ENCODE assay signal across 11 mouse cellular contexts in genomic region chr8:72756771-72757390, GRCm38 (mm10). TPM values are rescaled to one million over a fixed set of nuclear protein-coding genes. Genes with fewer than 3 reads are reported as not detected.
DNase-seq lines count a peak whose midpoint lies in the region; ATAC-seq and TF ChIP-seq lines count a peak whose summit lies in the region.
"Had no signal": no experiment of that assay in that cellular context is flagged by ENCODE, and none has a peak within 500 bp of the region (broad histone marks: within the 10 kb centered on the region; RNA-seq: fewer than 3 reads in every experiment).

No protein-coding gene starts in this region.

- no peak overlapping the region for H3K4me3 ChIP-seq in hindbrain, embryonic 13.5 days
- no peak overlapping the region for H3K4me3 ChIP-seq in hindbrain, embryonic 10.5 days
- H3K4me3 ChIP-seq in midbrain, embryonic 11.5 days (ENCODE audit: low read depth, low read length) = no peak overlapping the region
- H3K4me3 ChIP-seq in midbrain, postnatal 0 days (ENCODE audit: low read depth, low read length) = no peak overlapping the region
- H3K4me3 ChIP-seq in ES-Bruce4 (ENCODE audit: low read depth, low read length) = peak overlapping the region; percentile 48
- H3K4me3 ChIP-seq: heart, embryonic 15.5 days; limb, embryonic 13.5 days had no signal

- TF ChIP-seq POLR2A in ES-Bruce4 (IDR thresholded peaks at IDR 0.05; ENCODE audit: insufficient read depth, low read length) = no peak

- no peak for DNase-seq in hindbrain, embryonic 10.5 days (ENCODE audit: low spot score)
- DNase-seq in midbrain, embryonic 11.5 days (ENCODE audit: low spot score, missing footprints) = no peak
- no peak for DNase-seq in midbrain, postnatal 0 days (ENCODE audit: low spot score)
- peak; percentile 41 for DNase-seq in ZHBTc4 (ENCODE audit: low read depth, low spot score)
- no peak for DNase-seq in ovary, adult 18-20 months (ENCODE audit: low spot score)
- DNase-seq: layer of hippocampus, adult 9-11 months had no signal

- peaks cover 78% of the 10 kb centered on the region for H3K36me3 ChIP-seq in hindbrain, embryonic 13.5 days
- H3K36me3 ChIP-seq in hindbrain, embryonic 10.5 days = peaks cover 75% of the 10 kb centered on the region
- H3K36me3 ChIP-seq in midbrain, embryonic 11.5 days (ENCODE audit: control insufficient read depth, insufficient read depth, low read length) = peaks cover 26% of the 10 kb centered on the region
- H3K36me3 ChIP-seq in midbrain, postnatal 0 days (ENCODE audit: insufficient read depth, low read length) = peaks cover 54% of the 10 kb centered on the region
- H3K36me3 ChIP-seq in ES-Bruce4 (ENCODE audit: control insufficient read depth, insufficient read depth, low read length, poor library complexity, severe bottlenecking) = peaks cover 4% of the 10 kb centered on the region; the same call in 1 of the 2 replicates

- TF ChIP-seq EP300 in ES-Bruce4 (IDR thresholded peaks at IDR 0.05; ENCODE audit: insufficient read depth, low read depth, low read length) = no peak

- no peak overlapping the region for H3K9ac ChIP-seq in hindbrain, embryonic 13.5 days
- H3K9ac ChIP-seq in midbrain, embryonic 11.5 days (ENCODE audit: low read length) = no peak overlapping the region
- H3K9ac ChIP-seq in midbrain, postnatal 0 days (replicated peaks; ENCODE audit: low read length, poor library complexity, severe bottlenecking) = no peak overlapping the region
- H3K9ac ChIP-seq in ES-Bruce4 (ENCODE audit: low read depth, poor library complexity, severe bottlenecking) = peak overlapping the region; percentile 2; the same call in 1 of the 2 replicates
- H3K9ac ChIP-seq: heart, embryonic 15.5 days; limb, embryonic 13.5 days had no signal

- H3K27me3 ChIP-seq in hindbrain, embryonic 13.5 days = no peaks in the 10 kb centered on the region
- no peaks in the 10 kb centered on the region for H3K27me3 ChIP-seq in hindbrain, embryonic 10.5 days (ENCODE audit: insufficient read depth, poor library complexity, severe bottlenecking)
- no peaks in the 10 kb centered on the region for H3K27me3 ChIP-seq in midbrain, embryonic 11.5 days (ENCODE audit: control insufficient read depth, insufficient read depth, low read length)
- H3K27me3 ChIP-seq in midbrain, postnatal 0 days (ENCODE audit: insufficient read depth, low read length) = no peaks in the 10 kb centered on the region
- H3K27me3 ChIP-seq in ES-Bruce4 (ENCODE audit: control insufficient read depth, insufficient read depth, low read length, poor library complexity, severe bottlenecking) = no peaks in the 10 kb centered on the region
- H3K27me3 ChIP-seq: heart, embryonic 15.5 days; limb, embryonic 13.5 days had no signal

- ATAC-seq in hindbrain, embryonic 13.5 days (ENCODE audit: low FRiP score) = peak; percentile 40; the same call in 1 of the 2 replicates
- ATAC-seq in midbrain, embryonic 11.5 days (ENCODE audit: low FRiP score) = peak; percentile 12; the same call in 1 of the 2 replicates
- no peak for ATAC-seq in midbrain, postnatal 0 days (ENCODE audit: low FRiP score)
- ATAC-seq: intestine, embryonic 16.5 days had no signal

- H3K27ac ChIP-seq in hindbrain, embryonic 13.5 days = no peak overlapping the region
- no peak overlapping the region for H3K27ac ChIP-seq in hindbrain, embryonic 10.5 days
- no peak overlapping the region for H3K27ac ChIP-seq in midbrain, embryonic 11.5 days (ENCODE audit: low read depth, low read length)
- H3K27ac ChIP-seq in midbrain, postnatal 0 days (ENCODE audit: low read depth, low read length) = no peak overlapping the region
- H3K27ac ChIP-seq in ES-Bruce4 (ENCODE audit: insufficient read depth, low read length) = no peak overlapping the region
- H3K27ac ChIP-seq: heart, embryonic 15.5 days; limb, embryonic 13.5 days had no signal

- WGBS in hindbrain, embryonic 13.5 days = 97% methylated on average over 35 of the region's 35 CpGs
- WGBS in hindbrain, embryonic 10.5 days = 96% methylated on average over 35 of the region's 35 CpGs
- 96% methylated on average over 35 of the region's 35 CpGs for WGBS in midbrain, embryonic 11.5 days
- WGBS in midbrain, postnatal 0 days = 97% methylated on average over 34 of the region's 35 CpGs

- no peak for TF ChIP-seq CTCF in midbrain, postnatal 0 days (IDR thresholded peaks at IDR 0.05)
- TF ChIP-seq CTCF in ES-Bruce4 (IDR thresholded peaks at IDR 0.05; ENCODE audit: low read depth, low read length) = peak; percentile 6

- no peak overlapping the region for H3K4me2 ChIP-seq in hindbrain, embryonic 13.5 days
- H3K4me2 ChIP-seq in midbrain, embryonic 11.5 days = no peak overlapping the region
- H3K4me2 ChIP-seq in midbrain, postnatal 0 days (ENCODE audit: low read depth, low read length, poor library complexity, severe bottlenecking) = no peak overlapping the region
- H3K4me2 ChIP-seq: heart, embryonic 15.5 days; limb, embryonic 13.5 days had no signal

- no peaks in the 10 kb centered on the region for H3K4me1 ChIP-seq in hindbrain, embryonic 13.5 days (replicated peaks)
- H3K4me1 ChIP-seq in hindbrain, embryonic 10.5 days (replicated peaks) = no peaks in the 10 kb centered on the region
- H3K4me1 ChIP-seq in midbrain, embryonic 11.5 days (ENCODE audit: control insufficient read depth, insufficient read depth, low read length) = no peaks in the 10 kb centered on the region
- no peaks in the 10 kb centered on the region for H3K4me1 ChIP-seq in midbrain, postnatal 0 days (ENCODE audit: insufficient read depth, low read length)
- H3K4me1 ChIP-seq in ES-Bruce4 (ENCODE audit: control insufficient read depth, insufficient read depth, low read length) = no peaks in the 10 kb centered on the region
- H3K4me1 ChIP-seq: limb, embryonic 13.5 days had no signal

- H3K9me3 ChIP-seq in hindbrain, embryonic 13.5 days = no peaks in the 10 kb centered on the region
- H3K9me3 ChIP-seq in hindbrain, embryonic 10.5 days = no peaks in the 10 kb centered on the region
- H3K9me3 ChIP-seq in midbrain, embryonic 11.5 days (ENCODE audit: control insufficient read depth, low read length) = no peaks in the 10 kb centered on the region
- no peaks in the 10 kb centered on the region for H3K9me3 ChIP-seq in midbrain, postnatal 0 days (ENCODE audit: low read length)
- H3K9me3 ChIP-seq in ES-Bruce4 (replicated peaks; ENCODE audit: control insufficient read depth, insufficient read depth, low read length, poor library complexity, severe bottlenecking) = no peaks in the 10 kb centered on the region
- H3K9me3 ChIP-seq: heart, embryonic 15.5 days; limb, embryonic 13.5 days had no signal

RNA-seq across cellular contexts. Expression of gene F2rl3, which starts 4.8 kb away (rescaled TPM):
- polyA plus RNA-seq in hindbrain, embryonic 13.5 days (2015; fragmentation: Nextera tagmentation; extraction: Ambion mirVana) = 0.40 and 0.56 TPM in 2 replicates
- polyA plus RNA-seq in hindbrain, embryonic 10.5 days (2016; fragmentation: Nextera tagmentation; extraction: Ambion mirVana) = 1.9 and 2.5 TPM in 2 replicates
- polyA plus RNA-seq in midbrain, embryonic 11.5 days (2014; fragmentation: Nextera tagmentation; extraction: Ambion mirVana) = 1.1 and 1.4 TPM in 2 replicates
- 0.28 and 0.49 TPM in 2 replicates for total RNA-seq in midbrain, postnatal 0 days (2014; rRNA removed)
- polyA plus RNA-seq in midbrain, postnatal 0 days (2015; fragmentation: Nextera tagmentation; extraction: Ambion mirVana) = 0.28 and 0.34 TPM in 2 replicates
- polyA plus RNA-seq in ES-Bruce4 (2011; ENCODE audit: insufficient read depth, insufficient read length, low read depth, missing spikeins) = not detected in 2 replicates

RNA-seq across cellular contexts. Expression of gene Sin3b, which starts 33.8 kb away (rescaled TPM):
- 171 and 175 TPM in 2 replicates for polyA plus RNA-seq in hindbrain, embryonic 13.5 days (2015; fragmentation: Nextera tagmentation; extraction: Ambion mirVana)
- polyA plus RNA-seq in hindbrain, embryonic 10.5 days (2016; fragmentation: Nextera tagmentation; extraction: Ambion mirVana) = 154 and 175 TPM in 2 replicates
- polyA plus RNA-seq in midbrain, embryonic 11.5 days (2014; fragmentation: Nextera tagmentation; extraction: Ambion mirVana) = 147 and 155 TPM in 2 replicates
- total RNA-seq in midbrain, postnatal 0 days (2014; rRNA removed) = 210 and 256 TPM in 2 replicates
- polyA plus RNA-seq in midbrain, postnatal 0 days (2015; fragmentation: Nextera tagmentation; extraction: Ambion mirVana) = 231 and 234 TPM in 2 replicates
- 196 and 208 TPM in 2 replicates for polyA plus RNA-seq in ES-Bruce4 (2011; ENCODE audit: insufficient read depth, insufficient read length, low read depth, missing spikeins)
